Mouse (Mus musculus) hindbrain, embryonic 12.5 days (tissue): ENCODE measurements around the gene Mrpl50. TPM values are rescaled to one million over a fixed set of nuclear protein-coding genes. Genes with fewer than 3 reads are reported as not detected.

Experiments used
- polyA plus RNA-seq: library from polyadenylated mRNA; unstranded; fragments of >200 nt; fragmentation: Nextera tagmentation; extraction: Ambion mirVana; gene quantifications from 2 replicates; pipeline ENCODE4 v1.2.1, GENCODE M21; 2016

Mrpl50 gene
- polyA plus RNA-seq, 1 experiment from 2014 or later, result 80.7 TPM

Other genes with a start within 250 kb of the Mrpl50 start
- not detected in 2 replicates for gene Acnat2, start 112.9 kb downstream of the Mrpl50 start, polyA plus RNA-seq
- gene Acnat1, start 47.2 kb downstream of the Mrpl50 start, polyA plus RNA-seq, result not detected in 2 replicates
- 0.17 and 0.18 TPM in 2 replicates for gene Baat, start 14.5 kb downstream of the Mrpl50 start, polyA plus RNA-seq
- 14.9 and 16.7 TPM in 2 replicates for gene Zfp189, start 83 bp upstream of the Mrpl50 start, polyA plus RNA-seq
- gene Aldob, start 28.5 kb upstream of the Mrpl50 start, polyA plus RNA-seq, result 0.20 TPM in 1 of 2 replicates, not detected in the other
- gene Tmem246, start 76.8 kb upstream of the Mrpl50 start, polyA plus RNA-seq, result 31.0 and 33.3 TPM in 2 replicates
- gene Rnf20, start 110.9 kb upstream of the Mrpl50 start, polyA plus RNA-seq, result 67.6 TPM in 2 replicates
- 0.17 and 0.18 TPM in 2 replicates for gene Ppp3r2, start 160.9 kb upstream of the Mrpl50 start, polyA plus RNA-seq